Mouse (Mus musculus) limb, embryonic 14.5 days (tissue): ENCODE measurements around the gene Slc25a39. TPM values are rescaled to one million over a fixed set of nuclear protein-coding genes. Genes with fewer than 3 reads are reported as not detected.

ENCODE experiments used
- ATAC-seq: fragments of 200-750 bp; cut with Nextera tagmentation; 2 replicates; pipeline ENCODE4 v1.8.0; 2017; ENCODE audit warnings: low read depth, moderate number of reproducible peaks, moderate TSS enrichment; ENCODE audit not compliant: low FRiP score
- DNase-seq: peaks from one replicate; pipeline ENCODE4 v3.0.0-alpha.2; 2015; ENCODE audit warnings: low spot score
- H3K27ac ChIP-seq: fragments of 300-500 bp; sonication (generic); replicated peaks from 2 replicates; pipeline ENCODE4 v1.5.1; 2014; ENCODE audit warnings: low read depth, mild to moderate bottlenecking, low read length, moderate library complexity, mixed read lengths
- H3K27me3 ChIP-seq: fragments of 300-500 bp; sonication (generic); 2 replicates; pipeline ENCODE4 v1.6.1; 2014; ENCODE audit warnings: low read length, mixed read lengths; ENCODE audit not compliant: control insufficient read depth, insufficient read depth
- H3K36me3 ChIP-seq: fragments of 300-500 bp; sonication (generic); 2 replicates; pipeline ENCODE4 v1.6.1; 2014; ENCODE audit warnings: mild to moderate bottlenecking, low read length, moderate library complexity, mixed read lengths; ENCODE audit not compliant: control insufficient read depth, insufficient read depth
- H3K4me1 ChIP-seq: fragments of 300-500 bp; sonication (generic); 2 replicates; pipeline ENCODE4 v1.6.1; 2014; ENCODE audit warnings: antibody characterized with exemption, low read length, mixed read lengths; ENCODE audit not compliant: control insufficient read depth, insufficient read depth
- H3K4me2 ChIP-seq: fragments of 300-500 bp; sonication (generic); replicated peaks from 2 replicates; pipeline ENCODE4 v1.6.1; 2014; ENCODE audit warnings: low read depth, mild to moderate bottlenecking, low read length, moderate library complexity; ENCODE audit not compliant: severe bottlenecking
- H3K4me3 ChIP-seq: fragments of 300-500 bp; sonication (generic); replicated peaks from 2 replicates; pipeline ENCODE4 v1.5.1; 2014; ENCODE audit warnings: low read length
- H3K9ac ChIP-seq: fragments of 300-500 bp; sonication (generic); 2 replicates; pipeline ENCODE4 v1.6.1; 2014; ENCODE audit warnings: mild to moderate bottlenecking, low read depth, low read length, moderate library complexity; ENCODE audit not compliant: severe bottlenecking
- H3K9me3 ChIP-seq: fragments of 300-500 bp; sonication (generic); 2 replicates; pipeline ENCODE4 v1.6.1; 2016; ENCODE audit warnings: low read length; ENCODE audit not compliant: control insufficient read depth
- POLR2A ChIP-seq: fragments of 200-500 bp; IDR thresholded peaks from 2 replicates; pipeline ENCODE4 v1.8.0; 2012; ENCODE audit warnings: inconsistent platforms, mild to moderate bottlenecking, moderate library complexity, borderline replicate concordance; ENCODE audit not compliant: insufficient read depth, insufficient read length; ENCODE audit errors: extremely low read depth
- WGBS: fragments of 180-500 bp; shearing (Covaris S2); extraction: QIAGEN DNeasy Blood & Tissue Kit; methylation state at CpG from one replicate; pipeline ENCODE4 v1.1.7; 2014; 5-methylcytosine and 5-hydroxymethylcytosine counted together
- polyA plus RNA-seq, 2 experiments: library from polyadenylated mRNA; depleted of rRNA in 1 of 2; stranded (reverse) in 1 of 2; unstranded in 1 of 2; fragments of >200 nt; fragmentation: Nextera tagmentation in 1 of 2; extraction: Ambion mirVana in 1 of 2; gene quantifications; 2 replicates each; pipeline versions ENCODE4 v1.2.1 to v1.2.3; 2012 to 2014

Slc25a39 gene
- 120 and 181 TPM in 2 replicates for polyA plus RNA-seq (2012; rRNA removed)
- polyA plus RNA-seq (2014; fragmentation: Nextera tagmentation; extraction: Ambion mirVana): 179 and 195 TPM in 2 replicates

GRCm38 (mm10) chr11:102407834-102408215 lies at the start of gene Slc25a39:
TSS of gene Slc25a39 (minus strand) at chr11:102407946.
- WGBS: 0% methylated on average over 19 of the region's 19 CpGs
- Histone ChIP-seq H3K27ac (peak within 1 kb of the TSS; percentile 83), H3K4me3 (peak within 1 kb of the TSS; percentile 67), H3K9ac (peak within 1 kb of the TSS; percentile 72), H3K9me3 (no peaks in the 10 kb centered on the region), H3K4me2 (peak within 1 kb of the TSS; percentile 96), H3K36me3 (peaks cover 23% of the 10 kb centered on the region), H3K27me3 (no peaks in the 10 kb centered on the region), H3K4me1 (peaks cover 8% of the 10 kb centered on the region)
- ATAC-seq: no peak
- DNase-seq: no peak
- no peak for TF ChIP-seq POLR2A

- H3K4me3 ChIP-seq: peak overlapping the region; percentile 51
- H3K4me1 ChIP-seq: peaks cover 9% of the 10 kb centered on the region
- 0% methylated on average over 29 of the region's 40 CpGs for WGBS
Measured at GRCm38 (mm10) chr11:102455740-102456396, 48.1 kb upstream of the Slc25a39 start.

GRCm38 (mm10) chr11:102453131-102453530 lies 45.4 kb upstream of the Slc25a39 start:
- 16% methylated on average over 10 of the region's 10 CpGs for WGBS
- peaks cover 9% of the 10 kb centered on the region; the same call in 1 of the 2 replicates for H3K27me3 ChIP-seq

More at GRCm38 (mm10) chr11:102455740-102456396, 48.1 kb upstream of the Slc25a39 start:
- H3K36me3 ChIP-seq: no peaks in the 10 kb centered on the region
- DNase-seq (peak; percentile 82), ATAC-seq (peak; percentile 90)
- H3K9ac ChIP-seq: peak overlapping the region; percentile 51
- H3K27ac ChIP-seq: no peak overlapping the region
- peak overlapping the region; percentile 92 for H3K4me2 ChIP-seq
- H3K9me3 ChIP-seq: no peaks in the 10 kb centered on the region
- no peak for TF ChIP-seq POLR2A
- H3K27me3 ChIP-seq: no peaks in the 10 kb centered on the region

GRCm38 (mm10) chr11:102449043-102450008 lies 41.6 kb upstream of the Slc25a39 start:
- peaks cover 9% of the 10 kb centered on the region; the same call in 1 of the 2 replicates for H3K27me3 ChIP-seq
- H3K27ac ChIP-seq: no peak overlapping the region
- H3K9me3 ChIP-seq: no peaks in the 10 kb centered on the region
- H3K4me1 ChIP-seq: peaks cover 26% of the 10 kb centered on the region
- no peak for TF ChIP-seq POLR2A
- ATAC-seq: no peak
- no peaks in the 10 kb centered on the region for H3K36me3 ChIP-seq
- whole genome bisulfite sequencing: 40% methylated on average over 17 of the region's 17 CpGs
- no peak overlapping the region for H3K4me3 ChIP-seq
- H3K9ac ChIP-seq: no peak overlapping the region
- H3K4me2 ChIP-seq: no peak overlapping the region
- DNase-seq: peak; percentile 37

More at GRCm38 (mm10) chr11:102453131-102453530, 45.4 kb upstream of the Slc25a39 start:
- Histone ChIP-seq H3K36me3 (no peaks in the 10 kb centered on the region), H3K4me2 (no peak overlapping the region), H3K4me3 (no peak overlapping the region), H3K9ac (no peak overlapping the region), H3K9me3 (no peaks in the 10 kb centered on the region), H3K4me1 (peaks cover 14% of the 10 kb centered on the region), H3K27ac (no peak overlapping the region)
- ATAC-seq (no peak), DNase-seq (no peak)
- no peak for TF ChIP-seq POLR2A

- DNase-seq: no peak
- Histone ChIP-seq H3K4me3 (0 out of 2 replicates have a peak overlapping the region, but pooled peaks have one; percentile 85), H3K36me3 (peaks cover 7% of the 10 kb centered on the region; the same call in 1 of the 2 replicates), H3K4me2 (no peak overlapping the region), H3K27ac (no peak overlapping the region), H3K27me3 (peaks cover 9% of the 10 kb centered on the region; the same call in 1 of the 2 replicates), H3K4me1 (peaks cover 26% of the 10 kb centered on the region), H3K9ac (no peak overlapping the region), H3K9me3 (no peaks in the 10 kb centered on the region)
- ATAC-seq: no peak
- TF ChIP-seq POLR2A: no peak
- 13% methylated on average over 8 of the region's 8 CpGs for whole genome bisulfite sequencing
Measured at GRCm38 (mm10) chr11:102448327-102448726, 40.6 kb upstream of the Slc25a39 start.
